Mouse (Mus musculus) heart, postnatal 4 days (tissue): ENCODE measurements around the gene Fam186b. TPM values are rescaled to one million over a fixed set of nuclear protein-coding genes. Genes with fewer than 3 reads are reported as not detected.

Source experiments
- DNase-seq: peaks from one replicate; pipeline ENCODE4 v3.0.0; 2021
- total RNA-seq, 2 experiments: library from RNA; stranded (reverse); gene quantifications; 2 replicates each; pipeline ENCODE4 v1.2.3; 2021

Gene Fam186b
- total RNA-seq, 2 experiments from 2014 or later, result 0.17 TPM; not detected in 1

DNA sequence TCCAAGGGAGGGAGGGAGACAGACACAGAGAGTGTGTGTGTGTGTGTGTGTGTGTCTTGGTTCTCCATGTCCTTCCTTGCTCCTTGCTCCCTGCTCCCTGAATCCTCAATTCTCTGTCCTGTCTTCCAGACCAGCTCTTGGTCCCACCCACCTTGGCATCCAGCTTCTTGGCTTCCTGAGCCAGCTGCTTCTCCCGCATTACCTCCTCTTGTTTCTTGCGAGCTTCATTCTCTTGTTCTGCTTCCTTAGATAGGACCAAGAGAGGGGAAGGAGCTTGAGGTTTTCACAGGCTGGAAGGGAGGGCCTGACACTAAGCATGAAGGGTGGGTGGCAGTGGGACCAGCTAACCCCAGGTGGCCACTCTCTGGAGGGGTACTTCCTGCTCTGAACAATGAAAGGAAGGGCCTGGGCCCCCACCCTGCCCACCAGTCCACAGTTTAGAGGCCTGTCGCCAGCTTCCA is 23.8 kb upstream of the Fam186b start:
- DNase-seq, result peak; percentile 44

DNA sequence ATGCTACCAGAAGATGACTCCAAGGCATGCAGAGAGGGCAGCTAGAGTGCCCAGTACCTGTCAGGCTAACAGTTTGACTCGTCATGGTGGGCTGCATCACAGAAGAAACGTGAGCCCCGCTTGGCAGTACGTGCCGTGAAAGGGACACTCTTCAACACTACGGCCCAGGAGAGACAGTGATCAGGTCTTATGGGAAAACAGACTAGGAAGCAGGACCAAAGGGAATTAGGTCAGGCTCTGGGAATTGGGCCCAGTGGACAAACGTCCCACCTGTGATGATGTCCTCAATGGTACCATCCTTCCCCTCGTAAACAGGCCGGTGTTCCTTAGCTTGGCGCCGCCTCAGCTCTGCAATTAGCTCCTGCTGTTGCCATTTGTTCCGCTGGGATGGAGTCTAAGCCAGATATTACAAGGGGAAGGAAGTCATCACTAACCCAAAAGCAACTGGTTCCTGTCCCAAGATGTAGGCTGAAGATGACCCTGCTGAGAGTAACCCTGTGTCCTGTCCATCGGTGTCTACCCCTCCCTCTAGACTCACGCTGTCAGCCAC is 23.2 kb upstream of the Fam186b start:
- DNase-seq, result no peak

- no peak for DNase-seq
Measured at GRCm38 (mm10) chr15:99318071-99318470, 22.4 kb upstream of the Fam186b start.

DNA sequence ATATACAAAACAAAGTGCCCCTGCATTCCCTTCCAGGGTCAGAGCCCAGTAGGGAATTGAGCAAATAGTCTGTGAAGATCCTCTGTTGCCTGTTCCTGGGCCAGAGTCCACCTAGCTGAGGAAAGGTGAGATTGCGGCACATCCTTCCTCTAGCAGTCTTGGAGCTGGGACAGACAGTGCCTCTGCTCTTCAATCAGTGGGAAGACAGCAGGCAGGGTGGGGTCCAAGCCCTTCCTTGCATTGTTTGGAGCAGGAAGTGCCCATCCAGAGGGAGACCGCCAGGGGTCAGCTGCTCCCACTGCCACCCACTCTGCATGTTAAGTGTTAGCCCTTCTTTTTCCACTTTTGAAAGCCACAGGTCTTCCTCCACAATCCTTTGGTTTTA is 21.6 kb upstream of the Fam186b start:
- DNase-seq, result peak; percentile 64

DNA sequence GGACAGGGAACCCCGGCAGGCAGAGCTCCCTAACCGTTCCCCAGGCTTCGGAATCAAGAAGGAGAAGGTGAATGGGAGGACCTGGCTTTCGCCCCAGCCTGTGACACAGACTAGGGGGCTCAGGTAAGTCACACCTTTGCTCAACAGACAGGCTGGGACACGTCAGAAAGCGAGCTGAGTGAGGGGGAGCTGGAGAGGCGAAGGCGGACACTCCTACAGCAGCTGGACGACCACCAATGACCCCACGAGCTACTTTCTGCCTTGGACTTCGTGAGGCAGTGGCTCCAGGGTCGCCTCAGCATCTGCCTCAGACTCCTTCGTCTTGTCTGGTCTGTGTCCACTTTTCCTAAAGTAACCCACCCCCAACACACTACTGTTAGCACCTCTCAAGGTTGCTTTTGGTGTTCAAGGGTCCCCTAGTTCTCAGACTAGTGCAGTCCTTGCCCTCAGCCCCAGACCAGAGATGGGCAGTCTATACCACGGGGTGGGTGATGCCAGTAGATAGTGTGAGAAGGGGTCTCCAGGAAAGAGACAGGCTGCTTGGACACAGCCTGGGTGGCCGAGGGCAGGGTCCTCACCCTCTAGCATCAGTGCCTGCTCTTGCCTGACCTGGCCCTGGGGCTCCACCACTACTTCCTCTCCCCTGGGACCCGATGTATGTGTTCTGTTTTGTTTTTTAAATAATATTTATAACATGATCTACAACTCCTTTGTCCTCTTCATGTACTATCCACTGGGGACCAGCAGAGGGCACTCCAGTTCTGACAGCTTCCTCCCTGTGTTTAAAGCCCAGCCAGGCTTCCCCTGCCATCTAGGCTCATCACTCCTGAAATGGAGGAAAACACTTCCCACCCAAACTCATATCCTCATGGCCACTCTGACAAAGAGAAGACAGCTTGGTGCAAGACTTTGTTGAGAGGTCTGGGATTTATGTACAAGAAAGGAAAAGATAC is 20.9 kb upstream of the Fam186b start:
- DNase-seq, result peak; percentile 89

GRCm38 (mm10) chr15:99314891-99315290 is 19.2 kb upstream of the Fam186b start:
- DNase-seq, result no peak

- DNase-seq, result no peak
Measured at GRCm38 (mm10) chr15:99310617-99311016, 14.9 kb upstream of the Fam186b start.

GRCm38 (mm10) chr15:99309549-99309948 is 13.9 kb upstream of the Fam186b start:
- no peak for DNase-seq

GRCm38 (mm10) chr15:99307476-99307875 is 11.8 kb upstream of the Fam186b start:
- DNase-seq, result no peak

DNA sequence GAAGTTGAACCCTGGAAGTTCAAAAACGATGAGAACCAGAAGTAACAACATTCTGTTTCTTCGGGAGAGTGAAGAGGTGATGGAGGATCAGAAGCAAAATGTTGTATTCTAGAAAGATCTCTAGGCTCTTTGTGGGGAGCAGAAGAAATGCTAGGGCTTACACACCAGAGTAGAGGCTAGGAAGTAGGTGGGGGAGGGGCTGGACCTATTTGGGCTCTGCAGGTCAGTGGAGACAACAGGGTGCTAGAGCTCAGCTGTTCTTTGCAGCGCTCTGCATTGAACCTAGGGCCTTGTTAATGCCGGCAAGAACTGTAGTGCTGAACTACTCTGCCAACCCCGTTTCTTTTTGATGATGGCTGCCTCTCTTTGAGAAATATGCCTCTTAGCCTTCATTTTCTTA is 525 bp upstream of the Fam186b start:
- DNase-seq, result no peak

DNA sequence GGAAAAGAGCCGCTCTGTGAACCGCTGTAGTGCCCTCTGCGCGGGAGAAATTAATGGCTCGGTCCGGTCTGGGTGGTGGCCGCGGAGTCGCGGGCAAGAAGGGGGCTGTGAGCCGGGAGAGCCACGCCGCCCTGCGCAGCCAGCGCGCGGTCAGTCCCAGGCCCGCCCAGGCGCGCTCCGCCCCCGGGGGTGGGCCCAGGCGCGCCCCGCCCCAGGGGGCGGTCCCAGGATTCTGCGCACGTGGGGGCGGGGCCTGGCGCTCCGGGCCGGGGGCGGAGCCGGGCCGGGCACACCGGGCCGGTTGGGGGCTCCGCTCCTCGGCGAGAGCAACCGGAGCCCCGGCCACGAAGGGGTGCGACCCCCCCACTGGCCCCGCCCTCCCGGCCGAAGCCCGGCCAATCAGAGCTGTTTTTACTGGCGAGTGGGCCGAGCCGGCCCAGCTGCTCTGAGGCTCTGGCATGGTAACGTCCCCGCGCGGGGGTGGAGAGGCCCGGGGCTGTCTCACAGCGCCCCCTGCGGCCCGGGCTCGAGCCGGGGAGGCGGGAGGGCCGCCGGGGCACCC is 794 bp downstream of the Fam186b start, which contains the start of gene Prpf40b:
TSS of gene Prpf40b (plus strand) at position 275 of the 562 bp plus-strand sequence.
- peak; percentile 96 for DNase-seq

- no peak for DNase-seq
Measured at GRCm38 (mm10) chr15:99294287-99294686, 1.4 kb downstream of the Fam186b start.

GRCm38 (mm10) chr15:99290586-99290985 is 5.1 kb downstream of the Fam186b start:
- no peak for DNase-seq

DNA sequence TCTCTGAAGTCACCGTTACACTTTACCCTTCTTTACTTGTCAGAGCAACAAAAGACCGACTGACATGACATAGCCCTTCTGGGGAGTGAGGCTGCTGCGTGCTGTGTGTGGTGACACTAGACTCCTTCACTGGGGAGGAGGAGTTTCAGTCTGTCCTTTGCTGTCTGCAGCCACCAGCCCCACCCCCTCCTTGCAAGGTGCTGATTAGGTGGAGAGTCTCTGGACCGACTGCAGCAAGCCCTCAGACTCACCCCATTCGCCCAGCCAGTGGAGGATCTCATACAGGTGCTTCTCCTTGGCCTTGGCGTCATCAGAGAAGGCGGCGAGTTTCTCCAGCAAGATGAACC is 10.5 kb downstream of the Fam186b start:
- no peak for DNase-seq

- DNase-seq, result no peak
Measured at GRCm38 (mm10) chr15:99284527-99285188, 11.0 kb downstream of the Fam186b start.

GRCm38 (mm10) chr15:99283456-99283855 is 12.2 kb downstream of the Fam186b start:
- DNase-seq, result no peak

DNA sequence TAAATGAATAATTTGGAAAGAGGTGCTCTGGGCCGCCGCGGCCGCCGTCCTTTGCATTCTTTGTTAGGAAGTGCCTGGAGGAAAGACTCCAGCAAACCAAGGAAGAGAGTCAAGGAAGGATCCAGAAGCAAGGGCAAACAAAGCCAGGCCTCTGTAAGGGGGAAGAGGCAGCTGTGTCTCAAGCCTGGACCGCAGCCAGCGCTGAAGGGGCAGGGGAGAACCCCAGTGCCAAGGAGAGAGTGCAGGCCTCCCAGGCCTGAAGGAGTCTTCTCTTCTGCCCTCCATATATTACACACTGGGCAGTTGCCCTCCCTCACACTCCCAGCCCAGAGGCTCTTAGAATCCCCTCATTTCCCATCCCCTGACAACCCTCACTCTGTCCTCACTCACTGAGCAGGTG is 17.4 kb downstream of the Fam186b start:
- DNase-seq, result no peak

GRCm38 (mm10) chr15:99276095-99276494 is 19.6 kb downstream of the Fam186b start:
- DNase-seq, result no peak

DNA sequence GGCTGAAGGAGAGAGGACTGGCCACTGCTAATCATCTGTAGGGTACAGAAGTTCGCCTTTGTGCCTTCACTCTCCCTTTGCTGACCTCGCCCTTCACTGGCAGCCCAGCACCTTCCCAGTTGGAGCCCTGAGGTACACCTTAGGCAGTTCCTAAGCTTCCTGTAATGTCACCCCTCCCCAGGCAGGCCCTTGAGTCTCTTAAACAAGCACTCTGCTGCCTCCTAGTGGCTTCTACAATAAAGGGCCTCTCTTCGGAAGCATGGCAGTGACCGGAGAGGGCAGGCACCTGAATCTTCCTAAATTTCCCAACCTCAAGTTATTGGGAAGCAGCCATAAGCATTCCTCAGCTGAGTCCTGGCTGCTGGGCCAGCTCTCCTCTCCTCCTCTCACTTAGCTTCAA is 30.0 kb downstream of the Fam186b start:
- peak; percentile 83 for DNase-seq

- no peak for DNase-seq
Measured at GRCm38 (mm10) chr15:99264363-99264762, 31.3 kb downstream of the Fam186b start.

DNA sequence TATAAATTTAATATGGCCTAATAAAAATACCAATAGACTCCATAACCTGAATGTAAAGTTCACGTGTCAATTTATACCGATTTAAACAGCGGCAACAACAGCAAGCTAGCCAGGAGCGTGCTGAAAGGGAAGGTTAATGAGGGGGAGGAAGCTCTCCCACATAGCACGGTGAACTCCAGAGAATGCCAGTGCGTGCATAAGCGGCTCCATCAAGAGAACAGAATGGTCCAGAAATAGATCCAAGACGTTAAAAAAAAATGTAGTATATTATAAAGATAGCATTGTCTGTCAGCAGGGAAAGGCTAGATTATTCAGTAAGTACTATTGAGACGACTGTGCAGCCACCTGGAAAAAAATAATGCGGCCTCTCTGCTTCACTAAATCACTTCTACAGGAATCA is 33.0 kb downstream of the Fam186b start:
- DNase-seq, result no peak

GRCm38 (mm10) chr15:99259730-99260252 is 35.9 kb downstream of the Fam186b start:
- peak; percentile 77 for DNase-seq
